Mouse (Mus musculus) fat pad, adult 2 months (tissue): ENCODE results near the gene Glul.
"Not testable (repeated sequence)": the region's sequence is repeated elsewhere in the genome, so short reads cannot be mapped to it uniquely, and the experiment has no call there.

Source experiments
- DNase-seq: peaks from one replicate; pipeline ENCODE4 v3.0.0-alpha.2; 2011; ENCODE audit warnings: low read depth, low spot score; ENCODE audit errors: extremely low read depth

The Glul gene

DNA sequence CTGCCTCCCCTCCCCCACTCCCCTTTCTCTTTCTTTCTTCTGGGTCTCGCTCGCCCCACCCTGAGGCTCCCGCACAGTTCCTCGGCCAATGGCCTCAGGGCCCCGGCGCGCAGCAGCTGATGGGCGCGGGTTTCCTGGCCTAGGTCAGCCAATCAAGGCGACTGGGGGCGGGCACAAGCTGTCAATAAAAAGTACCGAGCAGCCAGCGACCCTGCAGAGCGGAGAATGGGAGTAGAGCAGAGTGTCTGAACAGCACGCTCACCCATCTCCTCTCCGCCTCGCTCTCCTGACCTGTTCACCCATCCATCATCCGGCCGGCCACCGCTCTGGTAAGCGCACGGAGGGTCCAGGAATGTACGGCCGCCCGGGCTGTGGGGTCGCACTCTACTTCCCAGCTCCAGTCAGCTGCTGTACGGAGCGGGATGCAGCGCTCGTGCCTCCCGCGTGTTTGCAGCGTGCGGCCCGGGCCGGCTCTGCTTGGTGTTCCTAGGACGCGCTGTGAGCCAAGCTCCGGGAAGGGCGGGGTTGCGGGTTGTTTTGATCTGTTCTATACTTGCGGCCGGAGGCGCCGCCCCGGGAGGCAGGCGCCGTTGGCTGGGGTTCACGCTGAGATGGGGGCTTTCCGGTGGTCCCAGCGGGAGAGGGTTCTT, at the start of gene Glul, which contains the start of gene Teddm2:
TSS of gene Glul (plus strand) at position 214 of the 650 bp plus-strand sequence.
TSS of gene Teddm2 (minus strand) at position 498 of the 650 bp plus-strand sequence.
- DNase-seq, result no peak

DNA sequence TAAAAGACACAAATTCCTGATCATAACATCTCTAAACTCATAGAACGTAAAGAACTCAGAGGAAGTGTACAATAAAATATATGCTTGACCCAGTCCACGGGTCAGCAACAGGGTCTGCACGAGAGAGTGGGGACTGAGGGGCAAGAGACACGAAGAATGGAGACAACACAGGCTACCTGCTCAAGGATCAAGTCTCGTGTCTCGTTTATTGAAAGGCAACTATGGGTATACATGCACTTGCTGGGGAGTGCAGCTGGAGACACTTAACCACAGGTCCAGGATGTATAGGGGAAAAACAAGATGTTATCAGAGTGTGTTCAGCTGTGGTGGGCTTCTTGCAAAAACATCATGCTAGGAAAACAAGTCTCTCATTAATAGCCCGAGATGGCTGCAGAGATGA, 47.0 kb upstream of the Glul start:
- DNase-seq, result not testable (repeated sequence)

DNA sequence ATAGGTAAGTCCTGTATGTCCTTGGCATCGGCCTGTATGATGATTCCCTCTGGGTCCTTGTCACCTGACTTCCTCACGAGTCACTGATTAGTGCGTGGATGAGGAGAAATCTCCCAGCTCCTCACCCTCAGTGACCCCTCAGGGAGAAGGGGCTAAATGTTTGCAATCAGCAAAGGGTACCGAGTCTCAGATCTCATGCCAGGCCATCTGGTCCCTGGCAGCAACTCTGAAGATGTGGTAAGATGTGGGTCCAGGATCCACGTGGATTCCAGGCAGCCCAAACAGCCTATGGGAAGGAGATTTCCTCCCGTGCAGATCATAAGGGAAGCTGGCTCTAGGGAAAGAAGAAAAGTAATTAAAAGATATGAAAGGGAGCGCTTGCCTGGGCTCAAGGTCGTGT, 43.8 kb upstream of the Glul start:
- DNase-seq, result no peak

DNA sequence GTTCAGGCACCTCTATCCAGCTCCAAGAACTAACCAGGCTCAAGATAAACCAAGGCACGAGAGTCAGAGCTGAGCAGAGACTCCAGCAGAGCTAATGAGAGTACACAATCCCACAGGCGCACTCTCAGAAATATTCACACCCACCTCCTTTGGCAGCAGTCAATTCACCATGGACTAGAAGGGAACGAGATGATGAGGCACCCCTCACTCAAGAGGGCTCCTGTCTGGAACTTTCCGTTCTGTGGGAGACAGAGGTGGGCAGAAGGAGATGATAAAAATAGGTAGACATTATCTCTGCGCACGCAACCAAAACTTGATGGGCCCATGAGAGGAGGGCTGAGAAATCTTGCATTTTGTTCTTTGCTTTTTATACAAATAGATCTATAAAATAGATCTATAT, 25.7 kb upstream of the Glul start, which contains the start of gene Teddm1b:
TSS of gene Teddm1b (plus strand) at position 301 of the 400 bp plus-strand sequence.
- DNase-seq, result no peak

DNA sequence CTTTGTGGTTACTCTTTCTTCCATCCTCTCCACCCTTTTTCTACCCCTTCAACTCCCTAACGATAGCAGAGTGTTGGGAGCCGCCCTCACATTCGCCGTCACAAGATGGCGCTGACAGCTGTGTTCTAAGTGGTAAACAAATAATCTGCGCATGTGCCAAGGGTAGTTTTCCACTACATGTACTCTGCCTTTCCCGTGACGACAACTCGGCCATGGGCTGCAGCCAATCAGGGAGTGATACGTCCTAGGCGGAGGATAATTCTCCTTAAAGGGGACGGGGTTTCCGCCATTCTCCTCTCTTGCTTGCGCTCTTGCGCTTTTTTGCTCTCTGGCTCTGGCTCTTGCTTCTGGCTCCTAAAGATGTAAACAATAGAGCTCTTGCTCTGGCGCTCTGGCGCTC, 19.4 kb upstream of the Glul start:
- not testable (repeated sequence) for DNase-seq

DNA sequence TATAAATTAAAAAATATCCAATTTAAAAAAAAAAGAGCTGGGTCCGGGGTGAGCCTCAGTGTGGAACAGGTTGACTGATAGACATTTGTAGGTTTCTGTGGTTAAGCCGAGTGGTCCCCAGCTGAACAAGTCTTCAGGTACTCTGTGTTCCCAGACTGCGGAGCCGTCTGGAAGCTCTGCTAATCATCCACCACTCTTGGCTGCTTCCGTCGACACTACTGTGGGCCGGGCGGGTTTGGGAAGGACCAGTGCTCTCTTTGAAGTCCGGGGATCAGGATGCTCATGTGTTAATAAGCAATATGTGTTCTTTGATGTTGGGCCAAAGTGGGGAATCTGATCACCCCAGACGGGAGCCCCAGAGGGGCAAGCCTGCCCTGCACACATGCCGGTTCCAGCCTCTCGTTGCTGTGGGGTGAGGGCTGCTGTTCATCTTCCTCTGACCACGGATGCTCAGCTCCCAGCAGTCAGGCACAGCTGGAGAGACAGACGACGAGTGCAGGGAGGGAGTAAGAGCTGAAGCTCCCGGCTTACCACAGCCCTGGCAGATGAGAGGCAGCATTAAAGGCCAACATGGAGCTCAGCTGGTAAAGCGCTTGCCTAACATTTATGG, 13.6 kb upstream of the Glul start:
- no peak for DNase-seq

DNA sequence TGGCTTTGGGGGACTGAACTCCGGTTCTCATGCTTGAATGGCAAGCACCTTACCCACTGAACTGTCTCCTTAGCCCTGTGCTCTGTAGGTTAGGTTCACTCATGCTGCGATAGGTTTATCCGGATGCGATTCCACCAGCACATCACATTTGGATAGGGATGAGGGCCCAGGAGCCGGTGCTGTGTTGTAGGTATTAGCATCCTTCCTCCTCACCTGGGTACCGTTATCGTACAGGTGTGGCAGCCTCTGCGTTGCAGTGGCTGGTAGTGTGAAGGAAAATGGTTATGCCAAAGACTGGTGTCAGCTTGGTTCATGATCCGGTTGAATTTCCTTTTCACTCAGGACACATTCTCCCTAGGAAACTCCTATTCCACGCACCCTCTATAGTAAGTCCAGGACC, 9.6 kb upstream of the Glul start:
- DNase-seq, result no peak

DNA sequence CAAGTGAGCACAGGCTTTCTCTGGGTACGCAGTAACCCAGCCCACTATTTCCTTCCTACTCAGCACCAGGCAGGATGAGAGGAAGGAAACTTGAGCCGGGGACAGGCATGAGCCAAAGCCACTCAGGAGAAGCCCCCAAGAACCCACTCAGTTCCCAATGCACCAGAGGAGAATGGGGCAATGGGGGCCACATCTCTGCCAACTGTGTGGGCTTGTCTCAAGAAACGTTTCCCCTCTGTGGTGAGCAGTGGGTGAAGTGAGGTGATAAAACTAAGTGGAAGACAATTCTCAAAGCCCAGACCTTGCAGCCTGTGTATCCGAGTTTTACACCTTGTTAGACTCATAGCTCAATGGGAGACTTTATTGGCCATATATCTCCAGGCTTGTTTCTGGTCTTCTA, 8.3 kb upstream of the Glul start, which contains the start of gene Teddm1a:
TSS of gene Teddm1a (plus strand) at position 301 of the 400 bp plus-strand sequence.
- DNase-seq, result no peak

DNA sequence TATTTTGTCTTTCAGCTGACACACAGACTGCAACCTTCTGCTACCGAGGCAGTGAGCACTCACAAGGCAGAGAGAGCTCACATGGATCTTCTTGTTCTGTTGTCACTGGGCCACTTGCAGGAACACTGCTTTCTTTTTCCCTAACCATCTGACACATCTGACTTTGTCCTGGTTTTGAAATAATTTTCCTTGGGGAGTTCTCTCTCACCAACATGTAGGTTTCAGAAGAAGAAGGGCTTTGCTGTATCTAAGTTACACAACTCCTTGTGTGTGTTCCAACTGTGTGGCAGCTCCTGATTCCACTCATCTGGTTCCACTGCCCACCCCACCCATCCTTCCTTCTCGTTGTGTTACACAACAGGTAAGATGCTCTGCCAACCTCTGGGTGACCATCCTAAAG, 6.0 kb upstream of the Glul start:
- no peak for DNase-seq

DNA sequence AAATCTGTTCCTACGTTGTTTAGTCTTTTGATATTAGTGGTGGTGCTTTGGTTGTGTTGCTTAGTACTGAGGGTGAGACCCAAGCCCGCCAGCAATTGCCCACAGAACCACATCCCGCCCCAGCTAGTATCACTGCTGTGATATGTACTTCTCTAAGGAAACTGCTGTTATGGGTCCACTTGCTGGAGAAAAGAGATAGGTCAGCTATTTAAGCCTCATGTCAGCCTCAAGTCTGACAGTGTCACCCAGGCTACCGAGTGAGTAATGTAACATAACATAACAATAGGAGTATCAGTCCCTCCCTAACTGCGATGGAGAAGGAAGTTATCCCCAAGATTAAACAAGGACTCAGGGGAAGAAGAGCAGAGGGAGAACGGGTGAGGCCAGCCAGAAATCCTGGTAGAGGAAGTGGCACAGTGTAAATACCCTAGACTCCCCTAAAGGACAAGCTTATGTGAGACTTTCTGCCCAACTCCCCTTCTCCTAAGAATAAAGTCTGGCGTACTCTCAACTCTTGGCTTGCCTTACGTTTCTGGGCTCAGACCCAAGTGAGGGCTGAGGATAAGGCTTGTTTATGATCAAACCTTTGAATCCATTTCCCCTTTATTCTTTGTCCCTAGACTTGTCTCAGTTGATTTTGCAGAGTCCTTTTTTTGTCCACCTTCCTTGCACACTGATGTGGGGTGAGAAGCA, 5.4 kb upstream of the Glul start:
- DNase-seq, result no peak

DNA sequence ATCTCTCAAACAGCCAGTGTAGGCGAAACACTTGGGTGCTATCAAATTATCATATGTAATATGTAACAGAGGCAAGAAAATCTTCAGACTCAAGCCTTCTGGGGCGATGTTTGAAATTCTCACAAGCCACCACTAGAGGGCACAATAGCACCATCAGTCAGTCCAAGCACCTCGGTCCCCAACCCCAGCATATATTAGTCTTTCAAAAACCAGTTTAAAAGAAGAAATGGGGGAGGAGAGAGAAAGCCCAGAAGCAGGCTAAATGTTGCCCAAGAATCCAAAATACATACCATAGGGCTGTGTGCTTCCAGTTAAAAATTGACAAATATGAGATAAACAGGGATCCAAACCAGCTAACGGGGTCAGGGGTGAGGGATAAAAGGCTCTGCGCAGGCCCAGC, 4.8 kb upstream of the Glul start:
- DNase-seq, result no peak

DNA sequence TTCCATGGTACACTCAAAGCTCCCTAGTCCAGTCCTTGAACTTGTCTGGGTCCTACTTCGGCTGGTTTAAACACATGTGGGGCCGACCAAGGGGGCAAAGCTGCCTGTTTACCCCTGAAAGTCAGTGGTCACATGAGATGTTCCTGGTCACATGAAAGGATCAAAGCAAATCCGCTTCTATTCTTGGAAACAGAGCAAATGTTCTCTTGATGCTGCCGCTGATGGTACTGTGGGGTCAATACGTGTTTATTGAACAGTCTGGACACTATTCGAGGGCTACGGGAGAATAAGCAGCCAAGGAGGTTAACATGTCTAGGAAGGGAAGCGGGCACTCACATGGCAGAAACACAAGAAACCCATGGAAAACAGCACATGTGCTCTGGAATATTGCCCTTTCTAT, 2.5 kb upstream of the Glul start:
- DNase-seq, result no peak

DNA sequence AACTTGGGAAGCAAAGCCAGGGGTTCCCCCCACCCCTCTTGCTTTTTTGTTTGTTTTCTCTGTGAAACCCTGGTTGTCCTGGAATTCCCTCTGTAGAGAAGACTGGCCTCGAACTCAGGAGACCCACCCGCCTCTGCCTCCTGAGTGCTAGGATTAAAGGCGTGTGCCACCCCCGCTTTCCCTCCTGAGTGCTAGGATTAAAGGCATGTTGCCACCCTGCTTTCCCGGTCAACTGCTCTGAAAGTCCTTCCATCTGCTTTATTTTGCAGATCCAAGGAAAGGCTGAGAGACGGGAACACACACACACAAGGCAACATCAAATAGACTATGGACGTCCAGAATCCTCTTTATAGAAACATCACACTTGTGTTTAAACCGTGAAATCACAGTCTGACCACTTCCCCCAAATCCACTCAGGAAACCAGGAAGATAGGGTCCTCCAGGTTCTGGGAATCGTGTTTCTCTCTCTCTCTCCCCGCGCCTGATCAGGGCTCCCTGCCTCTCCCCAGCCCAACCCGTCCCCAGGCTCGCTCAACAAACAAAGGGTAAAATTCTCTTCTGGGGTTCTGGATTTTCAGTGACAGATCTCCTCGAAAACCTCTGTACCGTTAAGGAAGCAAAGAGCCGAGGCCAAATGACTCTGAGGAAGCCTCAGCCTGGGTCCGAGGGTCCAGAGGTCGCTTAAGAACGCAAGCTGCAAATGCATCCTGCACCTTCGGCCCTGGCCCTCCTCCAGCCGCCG, 584 bp upstream of the Glul start:
- DNase-seq, result no peak

DNA sequence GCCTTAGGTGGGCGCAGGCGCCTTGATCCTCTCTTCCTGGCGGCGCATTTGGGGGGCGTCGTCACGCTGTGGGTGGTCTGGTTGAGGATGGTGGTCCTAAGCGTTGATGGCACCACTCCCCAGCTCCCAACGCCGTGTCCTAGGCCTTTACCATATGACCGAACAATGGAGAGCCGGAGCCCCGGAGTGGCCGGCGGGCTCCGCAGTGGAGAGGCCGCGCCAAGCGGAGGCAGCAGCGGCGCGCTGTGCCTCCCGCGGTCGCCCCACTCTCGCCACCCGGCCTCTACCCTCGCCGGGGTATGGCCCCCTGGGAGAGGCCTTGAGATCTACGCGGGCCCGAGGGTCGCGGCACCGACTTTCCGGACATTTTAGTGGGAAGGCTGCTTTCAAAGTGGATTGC, 637 bp downstream of the Glul start:
- DNase-seq, result no peak

DNA sequence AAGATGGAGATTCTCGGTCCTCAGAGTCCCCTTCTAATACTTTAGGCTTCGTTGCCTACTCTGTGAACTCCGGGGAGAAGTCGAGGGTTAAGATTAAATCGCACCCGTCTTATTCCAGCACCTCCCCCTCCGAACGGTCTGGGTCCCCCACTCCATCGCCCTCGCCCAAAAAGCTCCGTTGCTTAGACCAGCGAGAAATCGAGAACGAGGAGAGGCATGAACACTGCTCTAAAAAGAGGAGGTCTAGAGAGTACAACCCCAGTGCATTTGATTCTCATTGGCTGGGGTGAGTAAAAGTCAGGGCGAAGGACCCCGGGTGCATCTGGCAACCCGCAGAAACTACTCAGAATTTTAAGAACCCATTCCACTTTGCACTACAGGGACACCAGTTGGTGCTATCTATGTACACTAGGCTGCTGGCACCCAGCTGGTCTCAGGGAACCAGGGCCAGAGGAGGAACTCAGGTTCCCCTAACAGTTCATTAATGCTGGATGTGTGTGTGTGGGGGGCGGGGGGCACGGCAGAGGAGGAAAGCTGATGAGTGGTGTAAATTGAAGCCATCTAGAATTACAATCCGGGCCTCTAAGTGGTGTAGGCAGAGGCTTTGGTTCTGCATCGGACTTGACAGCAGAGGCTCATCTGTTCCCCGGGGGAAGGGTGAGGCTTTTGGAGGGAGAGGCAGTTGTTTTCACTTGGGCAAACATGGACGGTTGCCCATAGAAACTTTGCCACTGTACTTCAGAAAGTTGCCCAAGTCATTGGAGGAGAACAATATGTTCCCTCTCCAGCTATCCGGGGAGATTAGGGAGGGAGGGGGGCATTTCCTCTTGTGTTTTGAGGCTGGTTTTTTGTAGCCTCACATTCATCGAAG, 1.4 kb downstream of the Glul start:
- DNase-seq, result peak; percentile 71

DNA sequence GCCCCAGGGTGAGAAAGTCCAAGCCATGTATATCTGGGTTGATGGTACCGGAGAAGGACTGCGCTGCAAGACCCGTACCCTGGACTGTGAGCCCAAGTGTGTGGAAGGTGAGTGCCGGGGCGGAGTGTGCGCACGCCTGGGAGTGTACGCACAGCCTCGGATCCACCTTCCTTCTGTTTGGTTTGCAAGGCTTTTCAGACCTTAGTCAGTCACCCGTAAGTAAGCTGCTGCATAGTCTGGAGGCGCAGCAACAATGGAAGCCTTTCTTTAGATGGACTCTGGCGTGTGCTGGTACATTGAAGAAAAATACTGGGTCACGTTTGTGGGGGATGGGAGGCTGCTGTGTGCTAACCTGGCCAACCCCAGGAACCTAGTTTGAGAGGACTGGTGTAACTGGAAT, 3.3 kb downstream of the Glul start:
- DNase-seq, result no peak

DNA sequence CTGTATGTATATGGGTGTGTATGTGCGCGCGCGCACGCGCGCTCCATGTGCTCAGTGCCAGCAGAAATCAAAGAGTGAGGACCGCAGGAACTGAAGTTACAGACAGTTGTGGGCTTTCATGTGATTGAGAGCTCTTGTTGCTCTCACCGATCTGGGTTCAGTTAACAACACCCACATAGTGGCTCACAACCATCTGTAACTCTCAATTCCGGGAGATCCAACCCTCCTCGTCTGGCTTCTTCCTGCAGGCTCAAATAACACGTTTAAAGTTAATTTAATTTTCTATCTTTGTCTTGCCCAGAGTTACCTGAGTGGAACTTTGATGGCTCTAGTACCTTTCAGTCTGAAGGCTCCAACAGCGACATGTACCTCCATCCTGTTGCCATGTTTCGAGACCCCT, 4.5 kb downstream of the Glul start:
- DNase-seq, result no peak

DNA sequence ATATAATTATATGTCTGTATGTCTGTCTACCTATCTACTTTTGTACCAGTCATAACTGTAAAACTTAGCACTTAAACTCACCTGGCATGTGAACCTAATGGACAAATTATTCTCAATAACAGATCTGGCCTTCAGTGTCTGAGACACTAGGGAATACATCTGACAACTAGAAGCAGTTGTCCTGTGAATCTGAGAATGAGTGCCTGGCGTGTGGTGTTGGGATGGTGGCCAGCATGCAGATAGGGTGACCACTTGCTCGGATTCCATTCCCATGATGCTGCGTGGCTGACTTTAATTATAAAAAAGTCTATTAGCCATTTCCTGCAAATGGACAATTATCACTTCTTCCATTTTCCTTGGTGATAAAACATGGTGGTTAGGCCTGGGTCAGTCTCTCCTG, 6.1 kb downstream of the Glul start:
- no peak for DNase-seq

DNA sequence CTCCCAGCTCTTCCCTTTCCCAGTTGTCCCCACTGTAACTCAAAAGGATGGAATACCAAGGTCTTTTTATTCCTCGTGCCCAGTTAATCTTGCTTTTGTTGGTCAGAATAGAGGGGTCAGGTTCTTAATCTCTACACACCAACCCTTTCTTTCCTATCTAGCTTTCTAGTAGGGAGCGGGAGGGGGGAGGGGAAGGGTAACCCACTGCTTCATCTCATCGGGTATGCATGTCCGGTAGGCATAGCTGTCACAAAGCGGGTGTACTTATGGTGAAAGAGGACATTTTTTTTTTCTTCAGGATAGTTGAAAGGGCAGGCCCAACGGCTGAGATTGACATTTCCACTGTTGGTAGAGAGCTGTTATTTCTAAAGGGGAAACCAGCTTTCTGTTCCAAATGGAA, 8.5 kb downstream of the Glul start:
- DNase-seq, result no peak

DNA sequence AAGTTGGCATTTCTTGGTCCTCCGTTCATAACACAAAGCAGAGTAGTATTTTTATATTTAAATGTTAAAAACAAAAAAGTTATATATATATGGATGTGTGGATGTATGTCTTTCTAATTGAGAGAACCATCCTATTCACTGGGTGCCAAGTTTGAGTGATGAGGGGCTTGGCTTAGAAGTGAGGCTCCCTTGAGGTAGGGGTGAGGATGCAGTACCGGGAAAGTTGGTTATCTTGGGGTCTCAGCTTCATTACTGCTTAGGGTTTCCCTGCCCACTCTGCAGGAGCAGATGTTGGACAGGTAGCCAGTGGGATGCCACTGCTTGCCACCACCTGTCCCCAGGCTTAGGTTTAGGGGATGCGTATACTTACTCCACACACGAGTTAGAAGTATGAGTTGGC, 9.0 kb downstream of the Glul start:
- DNase-seq, result no peak
